Mouse (Mus musculus) heart, embryonic 11.5 days (tissue): ENCODE results near the gene 4930432K21Rik. TPM values are rescaled to one million over a fixed set of nuclear protein-coding genes. Genes with fewer than 3 reads are reported as not detected.

ENCODE experiments used
- ATAC-seq: fragments of 200-750 bp; cut with Nextera tagmentation; replicated peaks from 2 replicates; pipeline ENCODE4 v1.8.0; 2017; ENCODE audit warnings: moderate library complexity; ENCODE audit not compliant: insufficient number of reproducible peaks, low FRiP score, low TSS enrichment
- H3K27ac ChIP-seq: fragments of 300-500 bp; sonication (generic); 2 replicates; pipeline ENCODE4 v1.5.1; 2014; ENCODE audit warnings: mild to moderate bottlenecking, low read depth, low read length
- H3K27me3 ChIP-seq: fragments of 300-500 bp; sonication (generic); 2 replicates; pipeline ENCODE4 v1.6.1; 2014; ENCODE audit warnings: mild to moderate bottlenecking, low read length, mixed read lengths; ENCODE audit not compliant: control insufficient read depth, insufficient read depth
- H3K36me3 ChIP-seq: fragments of 300-500 bp; sonication (generic); 2 replicates; pipeline ENCODE4 v1.6.1; 2014; ENCODE audit warnings: mild to moderate bottlenecking, low read length, moderate library complexity, mixed read lengths; ENCODE audit not compliant: control insufficient read depth, insufficient read depth
- H3K4me1 ChIP-seq: fragments of 300-500 bp; sonication (generic); 2 replicates; pipeline ENCODE4 v1.6.1; 2014; ENCODE audit warnings: low read length; ENCODE audit not compliant: control insufficient read depth, insufficient read depth
- H3K4me2 ChIP-seq: fragments of 300-500 bp; sonication (generic); 2 replicates; pipeline ENCODE4 v1.6.1; 2014; ENCODE audit warnings: mild to moderate bottlenecking, moderate library complexity
- H3K4me3 ChIP-seq: fragments of 300-500 bp; sonication (generic); 2 replicates; pipeline ENCODE4 v1.5.1; 2014; ENCODE audit warnings: low read depth, low read length
- H3K9ac ChIP-seq: fragments of 300-500 bp; sonication (generic); 2 replicates; pipeline ENCODE4 v1.6.1; 2014; ENCODE audit warnings: mild to moderate bottlenecking, low read depth, low read length, moderate library complexity
- H3K9me3 ChIP-seq: fragments of 300-500 bp; sonication (generic); replicated peaks from 2 replicates; pipeline ENCODE4 v1.6.1; 2016; ENCODE audit warnings: low read length; ENCODE audit not compliant: control insufficient read depth
- WGBS: fragments of 180-500 bp; shearing (Covaris S2); extraction: QIAGEN DNeasy Blood & Tissue Kit; methylation state at CpG from one replicate; pipeline ENCODE4 v1.1.7; 2014; ENCODE audit not compliant: insufficient replicate concordance; 5-methylcytosine and 5-hydroxymethylcytosine counted together
- polyA plus RNA-seq: library from polyadenylated mRNA; unstranded; fragments of >200 nt; fragmentation: Nextera tagmentation; extraction: Ambion mirVana; gene quantifications from 2 replicates; pipeline ENCODE4 v1.2.1, GENCODE M21; 2014

The 4930432K21Rik gene
- polyA plus RNA-seq, 1 experiment from 2014 or later = 0.44 TPM

- ATAC-seq = no peak; the same call in 1 of the 2 replicates
- peaks cover 48% of the 10 kb centered on the region for H3K4me1 ChIP-seq
- WGBS = 45% methylated on average over 13 of the region's 13 CpGs
Observed at GRCm38 (mm10) chr8:84203975-84204772, 56.3 kb downstream of the 4930432K21Rik start.

DNA sequence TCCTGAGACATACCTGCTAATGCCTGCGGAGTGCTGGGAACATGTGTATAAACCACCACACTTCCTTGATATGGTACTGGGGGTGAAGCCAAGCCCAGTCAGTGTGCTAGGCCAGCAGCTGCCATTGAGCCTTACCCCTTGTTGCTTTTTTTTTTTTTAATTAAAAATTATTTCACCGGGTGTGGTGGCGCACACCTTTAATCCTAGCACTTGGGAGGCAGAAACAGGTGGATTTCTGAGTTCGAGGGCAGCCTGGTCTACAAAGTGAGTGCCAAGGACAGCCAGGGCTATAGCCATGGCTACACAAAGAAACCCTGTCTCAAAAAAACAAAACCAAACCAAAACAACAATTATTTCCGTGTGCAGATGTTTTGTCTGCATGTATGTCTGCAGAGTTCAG is 57.2 kb downstream of the 4930432K21Rik start:
- WGBS = 90% methylated on average over 5 of the region's 5 CpGs
- Histone ChIP-seq H3K27me3 (no peaks in the 10 kb centered on the region), H3K4me2 (no peak overlapping the region), H3K9ac (no peak overlapping the region), H3K36me3 (peaks cover 18% of the 10 kb centered on the region), H3K4me3 (no peak overlapping the region), H3K9me3 (no peaks in the 10 kb centered on the region), H3K4me1 (peaks cover 40% of the 10 kb centered on the region), H3K27ac (no peak overlapping the region)
- no peak for ATAC-seq

More at GRCm38 (mm10) chr8:84203975-84204772, 56.3 kb downstream of the 4930432K21Rik start:
- peaks cover 14% of the 10 kb centered on the region for H3K36me3 ChIP-seq
- H3K4me2 ChIP-seq = peak overlapping the region; percentile 99
- peak overlapping the region; percentile 77 for H3K4me3 ChIP-seq
- H3K27ac ChIP-seq = peak overlapping the region; percentile 98
- no peaks in the 10 kb centered on the region for H3K9me3 ChIP-seq
- H3K27me3 ChIP-seq = no peaks in the 10 kb centered on the region
- peak overlapping the region; percentile 96 for H3K9ac ChIP-seq

- H3K4me1 ChIP-seq = peaks cover 33% of the 10 kb centered on the region
- no peaks in the 10 kb centered on the region for H3K27me3 ChIP-seq
- H3K27ac ChIP-seq = no peak overlapping the region
- ATAC-seq = no peak
- no peak overlapping the region for H3K4me3 ChIP-seq
- H3K9me3 ChIP-seq = no peaks in the 10 kb centered on the region
- WGBS = 78% methylated on average over 3 of the region's 3 CpGs
- H3K9ac ChIP-seq = no peak overlapping the region
- H3K36me3 ChIP-seq = peaks cover 21% of the 10 kb centered on the region
- no peak overlapping the region for H3K4me2 ChIP-seq
Observed at GRCm38 (mm10) chr8:84206666-84207065, 58.8 kb downstream of the 4930432K21Rik start.

DNA sequence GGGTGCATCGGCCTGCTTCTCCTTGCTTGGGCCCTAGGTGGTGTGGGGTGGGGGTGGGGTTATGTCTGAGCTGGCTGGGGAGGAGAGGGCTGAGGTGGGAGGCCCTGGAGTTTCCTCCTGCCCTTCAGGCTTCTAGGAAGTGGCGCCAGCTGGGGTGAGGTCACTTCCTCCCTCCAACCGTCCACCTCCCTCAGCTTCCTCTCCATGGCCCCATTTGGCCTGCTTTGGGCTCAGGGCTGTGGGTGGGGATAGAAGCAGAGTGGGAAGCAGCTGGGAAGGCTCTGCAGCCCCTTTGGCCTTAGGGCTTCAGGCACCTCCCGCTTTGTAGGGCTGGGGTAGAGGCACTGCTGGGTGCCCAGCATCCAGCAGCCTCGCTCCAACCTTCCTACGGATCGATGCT is 60.0 kb downstream of the 4930432K21Rik start:
- Histone ChIP-seq H3K4me3 (no peak overlapping the region), H3K4me2 (no peak overlapping the region; the same call in 1 of the 2 replicates), H3K36me3 (peaks cover 26% of the 10 kb centered on the region), H3K9ac (0 out of 2 replicates have a peak overlapping the region, but pooled peaks have one; percentile 5), H3K27ac (peak overlapping the region; percentile 71), H3K27me3 (no peaks in the 10 kb centered on the region), H3K9me3 (no peaks in the 10 kb centered on the region), H3K4me1 (peaks cover 24% of the 10 kb centered on the region)
- no peak for ATAC-seq
- WGBS = 57% methylated on average over 7 of the region's 7 CpGs

GRCm38 (mm10) chr8:84208381-84209380 is 60.9 kb downstream of the 4930432K21Rik start:
- peaks cover 29% of the 10 kb centered on the region for H3K36me3 ChIP-seq
- no peak overlapping the region for H3K4me2 ChIP-seq
- peaks cover 20% of the 10 kb centered on the region for H3K4me1 ChIP-seq
- WGBS = 69% methylated on average over 17 of the region's 17 CpGs
- H3K4me3 ChIP-seq = no peak overlapping the region
- ATAC-seq = no peak
- H3K9me3 ChIP-seq = no peaks in the 10 kb centered on the region
- no peaks in the 10 kb centered on the region for H3K27me3 ChIP-seq
- peak overlapping the region; percentile 71 for H3K27ac ChIP-seq
- 0 out of 2 replicates have a peak overlapping the region, but pooled peaks have one; percentile 28 for H3K9ac ChIP-seq

GRCm38 (mm10) chr8:84210167-84210791 is 62.5 kb downstream of the 4930432K21Rik start:
- no peak overlapping the region for H3K27ac ChIP-seq
- WGBS = 47% methylated on average over 34 of the region's 34 CpGs
- H3K4me2 ChIP-seq = peak overlapping the region; percentile 19
- no peak for ATAC-seq
- H3K4me3 ChIP-seq = no peak overlapping the region
- no peaks in the 10 kb centered on the region for H3K9me3 ChIP-seq
- no peak overlapping the region for H3K9ac ChIP-seq
- peaks cover 26% of the 10 kb centered on the region for H3K36me3 ChIP-seq
- H3K27me3 ChIP-seq = no peaks in the 10 kb centered on the region
- H3K4me1 ChIP-seq = peaks cover 14% of the 10 kb centered on the region

- Histone ChIP-seq H3K36me3 (peaks cover 28% of the 10 kb centered on the region), H3K27me3 (no peaks in the 10 kb centered on the region), H3K4me1 (peaks cover 14% of the 10 kb centered on the region), H3K4me3 (no peak overlapping the region), H3K9ac (peak overlapping the region; percentile 54; the same call in 1 of the 2 replicates), H3K9me3 (no peaks in the 10 kb centered on the region), H3K27ac (no peak overlapping the region), H3K4me2 (no peak overlapping the region)
- ATAC-seq = no peak
- WGBS = 80% methylated on average over 3 of the region's 3 CpGs
Observed at GRCm38 (mm10) chr8:84211202-84211601, 63.4 kb downstream of the 4930432K21Rik start.
